Mouse (Mus musculus) hindbrain, embryonic 10.5 days (tissue): Measurements from ENCODE around the gene Cntn5. TPM values are rescaled to one million over a fixed set of nuclear protein-coding genes. Genes with fewer than 3 reads are reported as not detected.

ENCODE experiments used
- DNase-seq: peaks from one replicate; pipeline ENCODE4 v3.0.0-alpha.2; 2017; ENCODE audit warnings: low spot score
- H3K27ac ChIP-seq: fragments of 300-500 bp; sonication (generic); 2 replicates; pipeline ENCODE4 v1.5.1; 2016; ENCODE audit warnings: mild to moderate bottlenecking, moderate library complexity
- H3K27me3 ChIP-seq: fragments of 300-500 bp; sonication (generic); 2 replicates; pipeline ENCODE4 v1.6.1; 2016; ENCODE audit warnings: mild to moderate bottlenecking; ENCODE audit not compliant: poor library complexity, insufficient read depth, severe bottlenecking
- H3K36me3 ChIP-seq: fragments of 300-500 bp; sonication (generic); 2 replicates; pipeline ENCODE4 v1.6.1; 2016; ENCODE audit warnings: mild to moderate bottlenecking, moderate library complexity
- H3K4me1 ChIP-seq: fragments of 300-500 bp; sonication (generic); replicated peaks from 2 replicates; pipeline ENCODE4 v1.6.1; 2016; ENCODE audit warnings: mild to moderate bottlenecking
- H3K4me3 ChIP-seq: fragments of 300-500 bp; sonication (generic); 2 replicates; pipeline ENCODE4 v1.5.1; 2016; ENCODE audit warnings: mild to moderate bottlenecking, moderate library complexity
- H3K9me3 ChIP-seq: fragments of 300-500 bp; sonication (generic); 2 replicates; pipeline ENCODE4 v1.6.1; 2016; ENCODE audit warnings: mild to moderate bottlenecking, moderate library complexity
- WGBS: fragments of 180-500 bp; shearing (Covaris S2); methylation state at CpG from one replicate; pipeline ENCODE4 v1.1.7; 2016; 5-methylcytosine and 5-hydroxymethylcytosine counted together
- polyA plus RNA-seq: library from polyadenylated mRNA; unstranded; fragments of >200 nt; fragmentation: Nextera tagmentation; extraction: Ambion mirVana; gene quantifications from 2 replicates; pipeline ENCODE4 v1.2.1, GENCODE M21; 2016

The Cntn5 gene
- polyA plus RNA-seq: 2.4 and 2.5 TPM in 2 replicates

DNA sequence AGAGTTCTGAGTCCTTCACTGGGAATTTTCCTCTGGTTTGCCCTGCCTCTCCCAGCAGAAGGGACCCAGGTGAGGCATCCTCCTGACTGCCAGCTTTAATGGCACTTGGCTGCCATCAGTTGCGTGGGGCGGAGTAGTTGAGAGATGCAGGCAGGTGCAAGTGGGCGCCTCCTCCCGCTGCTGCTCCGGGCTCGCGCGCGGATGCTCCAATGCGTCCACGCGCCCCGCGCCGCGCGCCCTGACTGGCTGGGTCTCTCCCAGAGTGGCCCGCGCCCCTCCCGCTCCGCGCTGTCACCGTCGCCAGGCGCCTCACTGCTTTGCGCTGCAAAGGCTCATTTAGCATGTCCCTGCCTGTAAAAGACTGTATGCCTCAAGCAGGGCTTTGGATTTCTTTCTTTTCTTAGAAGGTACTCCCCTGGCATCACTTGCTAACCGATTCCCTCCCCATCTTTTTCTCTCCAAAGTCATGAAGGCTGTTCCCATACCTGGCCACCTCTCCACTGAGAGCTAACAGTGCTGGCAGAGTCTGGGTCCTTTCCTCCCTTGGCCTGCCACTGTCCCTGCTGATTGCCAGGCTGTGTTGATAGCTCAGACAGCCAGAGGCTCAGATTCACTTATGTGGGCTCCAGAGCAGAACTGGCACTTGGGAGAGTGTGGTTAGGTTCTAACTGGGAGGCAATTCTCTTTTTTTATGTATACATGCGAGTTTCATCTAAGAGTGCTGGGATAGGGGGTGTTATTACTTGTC is at the start of gene Cntn5:
Gene Cntn5 (minus strand): TSS at position 160 of the 748 bp plus-strand sequence.
- H3K27me3 ChIP-seq: no peaks in the 10 kb centered on the region; the same call in 1 of the 2 replicates
- WGBS: 3% methylated on average over 28 of the region's 28 CpGs
- peak; percentile 44 for DNase-seq
- peak within 1 kb of the TSS; percentile 64 for H3K27ac ChIP-seq
- H3K9me3 ChIP-seq: no peaks in the 10 kb centered on the region
- peaks cover 8% of the 10 kb centered on the region for H3K4me1 ChIP-seq
- peak within 1 kb of the TSS; percentile 57 for H3K4me3 ChIP-seq
- no peaks in the 10 kb centered on the region for H3K36me3 ChIP-seq

DNA sequence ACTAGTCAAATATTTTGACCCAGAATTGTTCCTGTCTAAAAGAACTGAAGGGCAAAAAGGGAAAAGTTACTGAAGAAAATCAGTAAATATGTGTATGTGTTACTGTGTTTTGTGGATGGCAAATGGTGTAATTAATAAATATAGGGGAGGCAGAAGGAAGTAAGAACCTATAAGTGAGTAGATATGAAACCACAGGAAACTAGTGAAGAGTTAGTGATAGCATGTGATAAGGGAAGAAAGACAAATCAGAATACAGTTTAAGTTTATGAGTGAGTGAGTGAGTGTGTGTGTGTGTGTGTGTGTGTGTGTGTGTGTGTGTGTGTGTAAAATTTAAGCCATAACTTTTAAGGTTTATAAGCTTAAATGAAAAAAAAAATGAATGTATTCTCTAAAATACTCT is 45.9 kb upstream of the Cntn5 start:
- Histone ChIP-seq H3K27ac (no peak overlapping the region), H3K9me3 (no peaks in the 10 kb centered on the region)
- DNase-seq: no peak

DNA sequence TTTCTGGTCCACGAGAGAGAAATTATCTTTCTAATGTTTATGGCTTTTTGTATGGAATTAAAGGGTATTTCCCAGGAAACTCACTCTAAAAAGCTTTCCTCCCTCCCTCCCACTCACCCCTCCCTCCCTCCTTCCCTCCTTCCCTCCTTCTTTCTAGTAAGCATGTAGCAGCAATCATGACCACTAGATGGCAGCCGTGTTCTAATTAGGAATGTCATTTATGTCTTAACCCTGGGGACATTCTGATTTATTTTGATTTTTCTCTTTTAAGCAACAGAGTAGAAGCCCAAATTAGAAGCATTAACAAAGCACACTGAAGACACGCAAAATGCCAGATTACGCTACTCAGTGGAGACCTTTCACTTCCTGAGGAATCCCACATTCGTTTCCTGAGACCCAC is 5.0 kb upstream of the Cntn5 start:
- no peak overlapping the region for H3K4me3 ChIP-seq
- H3K27me3 ChIP-seq: no peaks in the 10 kb centered on the region; the same call in 1 of the 2 replicates
- peak; percentile 44 for DNase-seq
- peaks cover 6% of the 10 kb centered on the region for H3K4me1 ChIP-seq
- no peaks in the 10 kb centered on the region for H3K9me3 ChIP-seq
- H3K36me3 ChIP-seq: no peaks in the 10 kb centered on the region
- 28% methylated on average over 5 of the region's 5 CpGs for WGBS
- no peak overlapping the region for H3K27ac ChIP-seq

More for the DNA sequence above, 45.9 kb upstream of the Cntn5 start:
- Histone ChIP-seq H3K4me1 (no peaks in the 10 kb centered on the region), H3K4me3 (no peak overlapping the region), H3K27me3 (no peaks in the 10 kb centered on the region), H3K36me3 (no peaks in the 10 kb centered on the region)

DNA sequence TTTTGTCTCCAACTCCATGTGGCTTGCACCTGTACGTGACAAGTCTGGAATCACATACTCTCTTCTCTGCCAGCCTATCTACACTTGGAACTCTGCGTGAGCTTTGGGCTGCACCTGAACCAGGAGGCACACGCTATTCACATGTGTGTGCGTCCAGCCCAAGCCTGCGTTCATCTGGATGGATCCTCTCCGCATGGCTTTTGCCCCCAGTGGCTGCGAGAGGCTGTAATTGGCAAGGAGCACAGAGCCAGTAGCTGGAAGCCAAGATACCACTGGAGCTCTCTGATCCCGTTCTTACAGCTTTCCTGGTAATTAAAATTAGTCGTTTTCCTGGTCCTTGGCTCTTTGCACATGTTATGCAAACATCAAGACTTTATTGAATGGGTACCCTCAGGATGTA is 1.1 kb upstream of the Cntn5 start:
- no peaks in the 10 kb centered on the region for H3K36me3 ChIP-seq
- peaks cover 8% of the 10 kb centered on the region for H3K4me1 ChIP-seq
- WGBS: 83% methylated on average over 9 of the region's 9 CpGs
- H3K9me3 ChIP-seq: no peaks in the 10 kb centered on the region
- DNase-seq: no peak
- no peaks in the 10 kb centered on the region; the same call in 1 of the 2 replicates for H3K27me3 ChIP-seq
- H3K4me3 ChIP-seq: no peak overlapping the region
- no peak overlapping the region for H3K27ac ChIP-seq

DNA sequence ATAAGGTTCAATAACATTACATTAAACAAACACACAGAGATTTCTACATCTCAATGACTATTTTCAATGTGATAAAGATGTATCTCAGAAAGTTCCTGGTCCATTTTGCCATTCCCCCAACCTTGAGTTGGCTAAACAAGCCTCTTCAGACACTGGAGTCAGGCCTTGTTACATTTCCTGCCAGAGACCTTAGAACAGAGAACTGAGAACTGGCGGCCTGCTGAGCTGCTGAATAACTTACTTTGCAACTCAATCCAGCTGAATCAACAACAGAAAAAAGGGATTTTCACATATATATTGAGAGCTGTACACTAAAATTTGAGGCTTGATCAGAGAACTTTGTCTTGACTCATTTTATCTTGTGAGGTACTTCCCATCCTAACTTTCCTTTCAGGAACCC is 24.8 kb downstream of the Cntn5 start:
- Histone ChIP-seq H3K27ac (no peak overlapping the region), H3K27me3 (no peaks in the 10 kb centered on the region), H3K4me1 (no peaks in the 10 kb centered on the region), H3K36me3 (no peaks in the 10 kb centered on the region), H3K4me3 (no peak overlapping the region), H3K9me3 (no peaks in the 10 kb centered on the region)
- DNase-seq: peak; percentile 10
- 51% methylated on average over 1 of the region's 1 CpGs for WGBS

DNA sequence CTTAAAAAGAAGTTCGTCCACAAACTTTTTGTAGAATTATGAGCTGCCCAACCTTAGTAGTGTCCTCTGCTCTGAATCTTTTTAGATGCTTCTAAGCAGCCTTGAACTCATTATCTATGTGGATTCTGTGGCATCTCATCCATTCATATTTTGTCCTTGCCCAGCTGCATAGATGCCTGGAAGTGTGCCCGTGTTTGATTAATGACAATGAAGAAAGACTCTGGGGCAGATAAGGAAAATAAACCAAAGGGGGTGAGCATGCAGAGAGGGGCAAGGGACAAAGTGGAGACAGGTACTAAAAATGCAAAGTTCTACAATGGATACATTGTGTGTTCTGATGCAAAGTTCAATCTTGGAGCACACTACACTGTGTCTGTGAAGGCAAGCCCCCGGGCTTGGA is 30.7 kb downstream of the Cntn5 start:
- Histone ChIP-seq H3K9me3 (no peaks in the 10 kb centered on the region), H3K27me3 (no peaks in the 10 kb centered on the region), H3K36me3 (no peaks in the 10 kb centered on the region), H3K4me1 (no peaks in the 10 kb centered on the region), H3K27ac (no peak overlapping the region), H3K4me3 (no peak overlapping the region)
- no peak for DNase-seq
- WGBS: 85% methylated on average over 3 of the region's 3 CpGs

DNA sequence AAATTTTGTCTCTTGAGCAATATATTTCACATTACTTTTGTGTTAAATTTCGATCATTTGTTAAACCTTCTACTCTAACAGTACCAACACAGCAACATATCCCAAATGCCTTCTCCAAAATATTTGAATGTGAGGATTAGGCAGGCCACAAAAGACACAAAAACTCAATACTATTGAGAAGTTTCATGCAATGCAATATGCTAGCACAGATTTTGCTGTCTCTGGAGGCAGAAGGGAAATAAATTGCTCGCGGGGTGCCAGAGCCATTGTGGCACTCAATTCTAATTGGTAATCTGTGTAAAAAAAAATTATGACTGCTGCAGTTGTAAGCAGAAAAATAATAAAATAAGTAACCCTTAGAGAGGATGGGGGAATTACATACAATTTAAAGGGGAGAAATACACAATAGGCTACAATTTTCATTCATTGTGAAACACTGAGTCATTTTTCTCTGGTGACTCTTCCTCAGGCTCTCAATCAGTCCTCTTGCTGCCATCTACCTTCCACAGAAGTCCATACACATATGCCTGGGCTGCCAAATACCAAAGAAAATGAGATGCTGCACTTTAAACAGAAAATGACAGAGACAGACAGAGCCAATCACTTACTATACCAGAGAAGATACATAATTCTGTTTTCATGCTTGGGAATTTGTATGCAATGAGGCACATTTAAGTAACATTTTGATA is 48.2 kb downstream of the Cntn5 start:
- no peak for DNase-seq
- Histone ChIP-seq H3K27ac (no peak overlapping the region), H3K36me3 (no peaks in the 10 kb centered on the region), H3K27me3 (no peaks in the 10 kb centered on the region), H3K9me3 (no peaks in the 10 kb centered on the region), H3K4me3 (no peak overlapping the region), H3K4me1 (no peaks in the 10 kb centered on the region)
- WGBS: 87% methylated on average over 3 of the region's 3 CpGs

DNA sequence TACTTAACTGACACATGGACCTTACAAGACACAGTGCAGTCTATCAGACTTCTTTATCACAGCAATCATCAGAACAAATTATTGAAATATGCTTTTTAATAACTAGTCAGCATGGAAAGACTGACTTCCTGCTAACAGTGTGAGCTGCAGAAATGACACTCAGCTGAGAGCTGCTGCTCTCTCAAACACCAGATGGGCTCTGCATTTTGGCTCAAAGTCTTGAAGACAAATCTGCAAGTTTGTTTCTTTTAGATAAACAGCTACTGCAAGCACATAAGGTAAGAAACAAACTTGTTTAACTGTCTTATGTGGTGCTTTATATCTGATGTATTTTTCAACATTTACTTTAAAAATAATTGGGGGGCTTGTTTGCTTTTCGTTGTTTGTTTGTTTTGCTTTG is 87.9 kb downstream of the Cntn5 start:
- H3K36me3 ChIP-seq: no peaks in the 10 kb centered on the region
- no peak overlapping the region for H3K27ac ChIP-seq
- 72% methylated on average over 1 of the region's 1 CpGs for WGBS
- H3K4me3 ChIP-seq: no peak overlapping the region
- H3K9me3 ChIP-seq: no peaks in the 10 kb centered on the region
- no peak for DNase-seq
- H3K4me1 ChIP-seq: no peaks in the 10 kb centered on the region
- H3K27me3 ChIP-seq: no peaks in the 10 kb centered on the region

DNA sequence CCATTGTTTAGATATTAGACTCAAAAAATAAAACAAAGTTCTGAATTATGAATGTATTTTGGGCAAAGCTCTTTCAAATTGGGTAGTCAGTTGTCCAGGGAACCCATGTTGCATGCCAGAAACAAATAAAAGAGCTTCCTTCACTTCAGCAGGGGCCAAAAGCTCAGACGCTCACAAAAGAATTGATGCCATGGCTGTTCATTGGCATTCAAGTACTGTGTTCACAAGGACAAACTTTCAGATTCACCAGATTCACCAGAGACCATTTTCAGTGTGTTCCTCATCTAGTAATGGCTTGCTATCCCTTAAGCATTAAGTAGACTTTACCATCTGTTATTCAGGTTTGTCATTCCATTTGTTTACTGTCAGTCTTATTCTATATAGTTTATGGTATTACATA is 107.4 kb downstream of the Cntn5 start:
- Histone ChIP-seq H3K9me3 (no peaks in the 10 kb centered on the region), H3K27me3 (no peaks in the 10 kb centered on the region), H3K4me1 (no peaks in the 10 kb centered on the region), H3K27ac (no peak overlapping the region), H3K36me3 (no peaks in the 10 kb centered on the region), H3K4me3 (no peak overlapping the region)
- WGBS: 71% methylated on average over 1 of the region's 1 CpGs
- no peak for DNase-seq

DNA sequence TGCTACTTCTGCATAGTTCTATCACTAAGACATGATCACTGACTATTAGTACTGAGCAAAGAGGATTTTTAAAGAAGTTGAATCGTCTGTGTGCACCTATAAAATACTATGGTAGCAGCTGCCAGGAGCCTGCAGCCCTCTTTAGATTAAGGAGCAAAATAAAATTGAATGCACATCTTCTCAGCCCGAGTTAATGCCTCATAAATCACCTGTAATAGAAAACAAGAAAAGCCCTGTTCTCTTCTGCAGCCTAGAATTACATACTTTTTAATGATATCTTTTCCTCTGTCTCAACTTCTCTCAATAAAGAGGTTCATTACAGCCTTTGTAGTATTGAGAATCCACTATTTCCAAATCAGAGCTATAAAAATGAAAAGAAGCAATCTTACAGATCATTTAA is 109.5 kb downstream of the Cntn5 start:
- Histone ChIP-seq H3K36me3 (no peaks in the 10 kb centered on the region), H3K4me1 (no peaks in the 10 kb centered on the region), H3K27me3 (no peaks in the 10 kb centered on the region), H3K4me3 (no peak overlapping the region), H3K27ac (no peak overlapping the region), H3K9me3 (no peaks in the 10 kb centered on the region)
- DNase-seq: no peak
- WGBS: 80% methylated on average over 2 of the region's 2 CpGs

DNA sequence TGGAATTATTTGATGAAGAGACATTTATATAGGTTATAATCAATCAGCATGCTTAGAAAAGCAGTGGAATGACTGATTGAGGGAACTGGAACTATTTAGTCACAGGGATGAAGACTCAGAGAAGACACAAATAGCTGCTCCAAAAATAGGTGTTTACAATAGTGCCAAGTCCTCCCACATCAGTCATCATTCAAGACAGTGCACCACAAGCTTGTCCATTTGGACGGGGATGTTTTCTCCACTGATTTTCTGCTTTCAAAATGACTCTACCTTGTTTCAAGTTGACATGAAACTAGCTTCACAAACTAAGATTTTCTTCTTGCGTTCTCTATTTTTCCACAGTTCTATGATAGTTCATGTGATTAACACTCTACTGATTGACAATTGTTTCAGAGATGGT is 172.7 kb downstream of the Cntn5 start:
- H3K27me3 ChIP-seq: no peaks in the 10 kb centered on the region
- H3K4me1 ChIP-seq: no peaks in the 10 kb centered on the region
- no peak overlapping the region for H3K4me3 ChIP-seq
- 83% methylated on average over 2 of the region's 2 CpGs for WGBS
- DNase-seq: no peak
- H3K27ac ChIP-seq: no peak overlapping the region
- H3K9me3 ChIP-seq: no peaks in the 10 kb centered on the region
- no peaks in the 10 kb centered on the region for H3K36me3 ChIP-seq

DNA sequence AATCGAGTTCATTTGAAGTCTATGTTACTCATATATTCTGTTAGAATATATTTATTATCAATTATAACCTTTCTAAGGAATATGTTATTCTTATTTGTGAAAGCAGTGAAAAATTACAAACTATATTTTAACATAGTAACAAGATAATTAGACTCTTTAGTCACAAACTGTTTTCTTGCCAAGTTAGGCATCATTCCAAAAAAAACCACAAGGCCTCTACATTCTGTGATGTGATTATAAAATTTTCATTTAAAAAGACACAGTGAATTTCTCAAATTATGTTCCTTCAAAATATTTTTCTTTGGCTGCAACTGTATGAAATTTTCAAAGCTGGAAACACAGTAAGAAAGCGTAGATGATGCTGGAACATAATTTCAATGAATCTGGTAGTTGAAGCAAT is 180.4 kb downstream of the Cntn5 start:
- WGBS: 88% methylated on average over 2 of the region's 2 CpGs
- no peaks in the 10 kb centered on the region for H3K36me3 ChIP-seq
- no peak for DNase-seq
- H3K9me3 ChIP-seq: no peaks in the 10 kb centered on the region
- H3K27ac ChIP-seq: no peak overlapping the region
- no peaks in the 10 kb centered on the region for H3K4me1 ChIP-seq
- H3K4me3 ChIP-seq: no peak overlapping the region
- no peaks in the 10 kb centered on the region for H3K27me3 ChIP-seq

DNA sequence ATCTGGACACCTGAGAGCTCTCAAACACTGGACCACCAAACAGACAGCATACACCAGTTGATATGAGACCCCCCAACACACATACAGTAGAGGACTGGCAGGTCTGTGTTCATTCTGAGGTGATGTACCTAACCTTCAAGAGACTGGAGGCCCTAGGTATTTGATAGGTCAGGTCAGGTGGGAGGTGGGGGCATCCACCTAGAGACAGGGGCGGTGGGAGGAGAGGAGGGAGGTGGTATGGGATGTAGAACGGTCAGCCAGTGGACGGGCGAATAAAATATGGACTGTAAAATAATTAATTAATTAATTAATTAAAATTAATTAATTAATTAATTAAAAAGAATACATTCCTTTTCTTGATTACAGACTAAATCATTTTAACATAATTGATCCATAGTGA is 182.5 kb downstream of the Cntn5 start:
- no peak for DNase-seq
- WGBS: 85% methylated on average over 4 of the region's 4 CpGs
- H3K4me3 ChIP-seq: no peak overlapping the region
- no peak overlapping the region for H3K27ac ChIP-seq
- no peaks in the 10 kb centered on the region for H3K36me3 ChIP-seq
- no peaks in the 10 kb centered on the region for H3K27me3 ChIP-seq
- H3K9me3 ChIP-seq: no peaks in the 10 kb centered on the region
- H3K4me1 ChIP-seq: no peaks in the 10 kb centered on the region
